Mouse (Mus musculus): Measurements from ENCODE around the gene Susd1. TPM values are rescaled to one million over a fixed set of nuclear protein-coding genes. Genes with fewer than 3 reads are reported as not detected.

Gene Susd1
- polyA plus RNA-seq, 1 experiment from 2014 or later = 9.9 TPM

DNA sequence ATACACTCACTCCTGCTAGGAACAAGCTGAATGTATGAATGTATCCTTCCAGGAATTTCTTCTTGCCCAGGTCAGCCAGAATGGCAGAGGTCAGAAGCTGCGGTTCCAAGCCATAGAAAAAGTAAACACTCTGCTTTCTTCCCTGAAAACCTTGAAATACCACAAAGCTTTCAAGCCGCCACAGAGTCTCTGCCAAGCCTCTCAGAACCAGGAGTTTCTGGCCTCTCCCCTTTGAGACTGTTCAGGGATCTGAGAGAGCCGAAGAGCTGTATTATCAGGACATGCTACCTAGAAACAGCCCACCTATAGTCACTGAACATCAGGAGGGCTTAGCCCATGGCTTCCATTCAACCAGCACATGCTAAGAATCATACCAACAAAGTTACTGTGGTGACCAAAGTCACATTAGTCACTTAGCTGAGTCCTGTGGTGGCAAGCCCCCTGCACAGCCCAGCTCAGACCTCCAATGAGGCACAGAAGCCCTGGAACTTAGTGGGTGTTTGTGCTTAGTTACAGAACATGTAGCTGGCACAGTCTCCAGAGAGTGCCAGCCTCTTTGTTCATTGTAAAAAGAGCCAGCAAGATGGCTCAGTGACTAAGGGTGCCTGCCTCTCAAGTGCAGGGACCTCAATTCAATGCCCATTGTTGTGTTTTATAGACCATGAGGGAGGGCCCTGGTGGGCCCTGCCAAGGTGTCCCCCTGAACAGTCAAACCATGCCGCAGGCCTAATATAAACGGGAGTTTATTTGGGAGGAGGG lies 16.2 kb downstream of the Susd1 start:
- H3K27ac ChIP-seq (ENCODE audit: low read length) = peak overlapping the region; percentile 63; the same call in 1 of the 2 replicates
- peak; percentile 34; the same call in 1 of the 2 replicates for ATAC-seq (ENCODE audit: insufficient number of reproducible peaks, insufficient read depth, low FRiP score, low read depth)

DNA sequence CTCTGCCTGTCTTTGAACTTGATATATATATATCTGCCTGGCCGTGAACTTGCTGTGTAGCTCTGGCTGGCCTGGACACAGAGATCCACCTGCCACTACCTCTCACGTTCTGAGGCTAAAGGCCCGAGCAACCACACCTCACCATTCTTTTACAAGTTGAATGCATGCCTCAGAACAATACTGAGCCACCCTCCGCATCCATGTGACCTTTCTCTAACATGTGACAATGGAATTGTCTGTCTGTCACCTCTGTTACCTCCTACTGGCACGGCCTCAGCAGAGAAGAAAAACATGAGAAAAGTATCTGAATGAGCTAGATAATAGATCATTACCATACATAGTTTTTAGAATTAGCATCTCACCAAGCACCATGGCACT lies 17.1 kb downstream of the Susd1 start:
- no peak overlapping the region for H3K9ac ChIP-seq (replicated peaks; ENCODE audit: low read depth, low read length)
- no peaks in the 10 kb centered on the region for H3K9me3 ChIP-seq (ENCODE audit: control insufficient read depth, low read depth, low read length)
- no peak for ATAC-seq (ENCODE audit: insufficient number of reproducible peaks, insufficient read depth, low FRiP score, low read depth)
- 61% methylated on average over 5 of the region's 5 CpGs for WGBS
- H3K4me1 ChIP-seq (ENCODE audit: control insufficient read depth, insufficient read depth, low read length) = peaks cover 9% of the 10 kb centered on the region; the same call in 1 of the 2 replicates
- no peaks in the 10 kb centered on the region for H3K27me3 ChIP-seq (ENCODE audit: control insufficient read depth, insufficient read depth, low read length)
- no peak overlapping the region for H3K4me3 ChIP-seq (ENCODE audit: low read depth, low read length)
- H3K36me3 ChIP-seq (ENCODE audit: control insufficient read depth, insufficient read depth, low read length) = no peaks in the 10 kb centered on the region
- H3K27ac ChIP-seq (ENCODE audit: low read length) = no peak overlapping the region
- H3K4me2 ChIP-seq (replicated peaks; ENCODE audit: low read depth, low read length) = no peak overlapping the region

More for the DNA sequence above, 16.2 kb downstream of the Susd1 start:
- Histone ChIP-seq H3K27me3 (ENCODE audit: control insufficient read depth, insufficient read depth, low read length) (no peaks in the 10 kb centered on the region), H3K36me3 (ENCODE audit: control insufficient read depth, insufficient read depth, low read length) (no peaks in the 10 kb centered on the region), H3K4me2 (replicated peaks; ENCODE audit: low read depth, low read length) (no peak overlapping the region), H3K9ac (replicated peaks; ENCODE audit: low read depth, low read length) (no peak overlapping the region), H3K4me1 (ENCODE audit: control insufficient read depth, insufficient read depth, low read length) (peaks cover 9% of the 10 kb centered on the region; the same call in 1 of the 2 replicates), H3K9me3 (ENCODE audit: control insufficient read depth, low read depth, low read length) (no peaks in the 10 kb centered on the region), H3K4me3 (ENCODE audit: low read depth, low read length) (no peak overlapping the region)
- whole genome bisulfite sequencing = 27% methylated on average over 5 of the region's 5 CpGs

DNA sequence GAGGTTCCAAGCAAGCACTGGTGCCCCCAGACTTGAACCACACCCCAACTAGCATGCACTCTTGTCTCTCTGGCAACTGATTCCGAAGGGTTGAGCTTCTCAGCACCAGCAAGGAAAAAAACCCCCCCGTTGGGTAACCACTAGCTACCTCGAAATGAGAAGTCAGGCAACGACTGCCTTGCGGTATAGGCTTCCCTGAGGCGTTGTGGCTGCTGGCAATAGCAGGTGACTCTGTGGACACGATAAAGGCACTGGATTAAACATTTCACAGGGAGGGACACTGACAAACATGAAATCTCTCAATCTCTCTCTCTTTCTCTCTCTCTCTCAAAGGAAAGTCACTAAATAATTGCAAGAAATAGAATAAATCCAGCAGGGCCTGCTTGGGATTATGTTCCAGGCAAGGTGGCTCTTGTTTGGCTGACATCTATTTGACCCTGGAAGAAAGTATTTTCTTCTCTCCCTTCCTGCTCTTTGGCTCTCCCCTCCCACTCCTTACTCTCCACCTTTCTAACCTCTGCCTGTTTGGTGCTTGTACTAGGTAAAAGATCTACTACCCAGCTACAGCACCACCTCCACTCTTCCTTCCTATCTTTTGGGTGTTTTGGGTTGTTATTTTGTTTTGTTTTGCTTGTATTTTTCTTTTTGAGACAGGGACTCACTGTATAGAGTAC lies 17.6 kb downstream of the Susd1 start:
- ATAC-seq (ENCODE audit: insufficient number of reproducible peaks, insufficient read depth, low FRiP score, low read depth) = no peak
- H3K9ac ChIP-seq (replicated peaks; ENCODE audit: low read depth, low read length) = no peak overlapping the region
- H3K4me1 ChIP-seq (ENCODE audit: control insufficient read depth, insufficient read depth, low read length) = peaks cover 9% of the 10 kb centered on the region; the same call in 1 of the 2 replicates
- no peaks in the 10 kb centered on the region for H3K9me3 ChIP-seq (ENCODE audit: control insufficient read depth, low read depth, low read length)
- no peak overlapping the region for H3K27ac ChIP-seq (ENCODE audit: low read length)
- no peaks in the 10 kb centered on the region for H3K36me3 ChIP-seq (ENCODE audit: control insufficient read depth, insufficient read depth, low read length)
- H3K27me3 ChIP-seq (ENCODE audit: control insufficient read depth, insufficient read depth, low read length) = no peaks in the 10 kb centered on the region
- no peak overlapping the region for H3K4me3 ChIP-seq (ENCODE audit: low read depth, low read length)
- no peak overlapping the region for H3K4me2 ChIP-seq (replicated peaks; ENCODE audit: low read depth, low read length)
- WGBS = 76% methylated on average over 7 of the region's 7 CpGs

DNA sequence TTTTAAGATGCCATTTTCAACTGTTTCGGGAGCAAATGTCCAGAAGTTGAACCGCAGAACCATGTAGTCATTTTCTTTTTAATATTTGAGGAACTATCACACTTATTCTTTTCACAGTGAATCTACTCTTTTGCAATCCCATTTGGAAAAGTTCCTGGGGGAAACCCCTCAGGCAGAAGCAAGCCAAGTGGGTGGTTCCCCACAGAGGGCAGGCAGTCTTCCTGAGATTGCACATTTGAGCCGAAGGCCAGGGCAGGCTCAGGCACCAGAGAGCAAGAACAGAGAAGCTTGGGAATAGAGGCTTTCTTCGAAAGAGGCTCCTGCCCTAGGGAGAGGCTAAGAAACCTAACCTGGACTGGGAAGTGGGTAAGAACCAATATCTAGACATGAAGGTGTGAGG lies 19.2 kb downstream of the Susd1 start:
- Histone ChIP-seq H3K27me3 (ENCODE audit: control insufficient read depth, insufficient read depth, low read length) (no peaks in the 10 kb centered on the region), H3K4me1 (ENCODE audit: control insufficient read depth, insufficient read depth, low read length) (peaks cover 9% of the 10 kb centered on the region; the same call in 1 of the 2 replicates), H3K9me3 (ENCODE audit: control insufficient read depth, low read depth, low read length) (no peaks in the 10 kb centered on the region), H3K36me3 (ENCODE audit: control insufficient read depth, insufficient read depth, low read length) (no peaks in the 10 kb centered on the region), H3K9ac (replicated peaks; ENCODE audit: low read depth, low read length) (no peak overlapping the region), H3K4me2 (replicated peaks; ENCODE audit: low read depth, low read length) (no peak overlapping the region), H3K27ac (ENCODE audit: low read length) (no peak overlapping the region), H3K4me3 (ENCODE audit: low read depth, low read length) (no peak overlapping the region)
- 87% methylated on average over 4 of the region's 4 CpGs for WGBS
- ATAC-seq (ENCODE audit: insufficient number of reproducible peaks, insufficient read depth, low FRiP score, low read depth) = no peak

DNA sequence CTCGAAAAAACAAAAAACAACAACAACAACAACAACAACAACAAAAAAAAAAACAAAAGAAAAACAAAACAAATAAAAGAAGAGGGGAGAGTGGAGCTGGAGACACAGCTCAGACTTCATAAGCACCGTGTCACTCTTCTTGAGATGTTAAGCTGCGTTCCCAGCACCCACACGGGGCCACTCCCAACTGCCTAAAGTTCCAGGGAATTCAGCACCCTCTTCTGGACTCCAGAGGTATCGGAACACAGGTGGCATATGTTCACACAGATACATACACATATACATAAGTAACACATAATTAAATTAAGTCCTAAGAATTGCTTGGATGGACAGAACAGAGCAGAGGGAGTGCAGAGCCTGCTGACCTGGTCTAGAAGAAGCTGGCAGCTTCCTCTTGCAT lies 25.0 kb downstream of the Susd1 start:
- WGBS = 92% methylated on average over 5 of the region's 5 CpGs
- H3K36me3 ChIP-seq (ENCODE audit: control insufficient read depth, insufficient read depth, low read length) = no peaks in the 10 kb centered on the region
- ATAC-seq (ENCODE audit: insufficient number of reproducible peaks, insufficient read depth, low FRiP score, low read depth) = no peak
- no peak overlapping the region for H3K4me2 ChIP-seq (replicated peaks; ENCODE audit: low read depth, low read length)
- H3K27me3 ChIP-seq (ENCODE audit: control insufficient read depth, insufficient read depth, low read length) = no peaks in the 10 kb centered on the region
- H3K27ac ChIP-seq (ENCODE audit: low read length) = no peak overlapping the region
- H3K9me3 ChIP-seq (ENCODE audit: control insufficient read depth, low read depth, low read length) = no peaks in the 10 kb centered on the region
- no peaks in the 10 kb centered on the region for H3K4me1 ChIP-seq (ENCODE audit: control insufficient read depth, insufficient read depth, low read length)
- no peak overlapping the region for H3K9ac ChIP-seq (replicated peaks; ENCODE audit: low read depth, low read length)
- no peak overlapping the region for H3K4me3 ChIP-seq (ENCODE audit: low read depth, low read length)

DNA sequence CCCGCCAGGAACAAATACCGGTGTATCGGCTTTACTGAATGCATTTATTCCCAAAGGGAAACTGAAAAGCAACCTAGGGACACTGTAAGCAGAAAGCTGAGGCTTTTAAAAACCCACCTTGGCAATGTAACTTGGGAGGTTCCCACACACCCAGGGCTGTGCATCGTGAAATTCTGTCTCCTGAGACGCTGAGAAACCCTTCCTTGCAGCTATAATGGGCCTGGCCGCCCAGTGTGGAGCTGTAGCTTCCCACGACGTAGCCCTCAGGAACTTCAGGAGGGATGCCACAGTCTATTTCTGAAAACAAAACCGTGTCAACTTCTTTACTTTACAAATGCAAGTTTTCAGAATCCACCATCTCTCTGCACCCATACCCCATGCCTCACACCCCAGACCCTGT lies 27.3 kb downstream of the Susd1 start:
- Histone ChIP-seq H3K4me3 (ENCODE audit: low read depth, low read length) (no peak overlapping the region), H3K4me1 (ENCODE audit: control insufficient read depth, insufficient read depth, low read length) (no peaks in the 10 kb centered on the region), H3K27ac (ENCODE audit: low read length) (no peak overlapping the region), H3K9ac (replicated peaks; ENCODE audit: low read depth, low read length) (no peak overlapping the region), H3K27me3 (ENCODE audit: control insufficient read depth, insufficient read depth, low read length) (no peaks in the 10 kb centered on the region), H3K4me2 (replicated peaks; ENCODE audit: low read depth, low read length) (no peak overlapping the region), H3K36me3 (ENCODE audit: control insufficient read depth, insufficient read depth, low read length) (no peaks in the 10 kb centered on the region), H3K9me3 (ENCODE audit: control insufficient read depth, low read depth, low read length) (no peaks in the 10 kb centered on the region)
- WGBS = 84% methylated on average over 9 of the region's 9 CpGs
- ATAC-seq (ENCODE audit: insufficient number of reproducible peaks, insufficient read depth, low FRiP score, low read depth) = no peak

DNA sequence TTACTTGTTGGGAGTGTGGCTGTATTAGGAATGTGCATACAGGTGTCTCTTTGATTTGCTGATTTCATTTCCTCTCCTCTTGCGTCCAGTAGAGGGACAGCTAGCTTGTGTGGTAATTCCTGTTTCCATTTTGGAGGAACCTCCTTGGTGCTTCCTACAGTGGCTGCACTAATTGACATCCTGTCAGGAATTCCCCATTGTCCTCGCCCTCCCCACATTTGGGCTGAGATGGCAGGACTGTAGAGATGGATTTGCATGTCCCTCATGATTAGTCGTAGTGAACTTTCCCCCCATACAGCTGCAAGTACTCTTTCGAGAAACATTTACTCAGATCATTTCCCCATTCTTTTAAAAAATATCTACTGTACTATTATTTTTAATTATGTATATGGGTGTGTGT lies 30.7 kb downstream of the Susd1 start:
- H3K9ac ChIP-seq (replicated peaks; ENCODE audit: low read depth, low read length) = no peak overlapping the region
- H3K27ac ChIP-seq (ENCODE audit: low read length) = no peak overlapping the region
- no peaks in the 10 kb centered on the region for H3K27me3 ChIP-seq (ENCODE audit: control insufficient read depth, insufficient read depth, low read length)
- no peaks in the 10 kb centered on the region for H3K9me3 ChIP-seq (ENCODE audit: control insufficient read depth, low read depth, low read length)
- WGBS = 80% methylated on average over 4 of the region's 4 CpGs
- H3K4me2 ChIP-seq (replicated peaks; ENCODE audit: low read depth, low read length) = no peak overlapping the region
- no peak for ATAC-seq (ENCODE audit: insufficient number of reproducible peaks, insufficient read depth, low FRiP score, low read depth)
- H3K4me3 ChIP-seq (ENCODE audit: low read depth, low read length) = no peak overlapping the region
- H3K36me3 ChIP-seq (ENCODE audit: control insufficient read depth, insufficient read depth, low read length) = no peaks in the 10 kb centered on the region
- no peaks in the 10 kb centered on the region for H3K4me1 ChIP-seq (ENCODE audit: control insufficient read depth, insufficient read depth, low read length)

DNA sequence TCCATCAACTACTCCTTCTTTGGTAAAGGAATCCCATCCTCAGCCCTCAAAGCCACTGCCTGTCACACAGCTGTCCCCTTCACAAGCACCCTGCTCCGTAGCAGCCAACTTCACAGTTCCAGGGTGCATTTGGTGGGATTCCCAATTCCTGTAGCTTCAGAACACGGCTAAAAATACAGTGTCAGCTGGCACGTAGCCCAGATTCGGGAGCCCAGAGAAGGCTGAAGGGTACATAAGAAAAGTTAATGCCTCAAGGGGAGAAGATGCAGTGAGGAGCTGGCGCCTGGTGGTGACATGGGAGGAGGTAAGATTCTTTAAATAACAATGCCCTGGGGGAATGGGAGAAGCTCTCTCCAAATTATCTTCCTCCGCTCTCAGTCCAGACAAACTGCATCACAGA lies 34.1 kb downstream of the Susd1 start:
- no peak overlapping the region for H3K4me3 ChIP-seq (ENCODE audit: low read depth, low read length)
- ATAC-seq (ENCODE audit: insufficient number of reproducible peaks, insufficient read depth, low FRiP score, low read depth) = no peak
- 55% methylated on average over 6 of the region's 6 CpGs for WGBS
- no peaks in the 10 kb centered on the region for H3K4me1 ChIP-seq (ENCODE audit: control insufficient read depth, insufficient read depth, low read length)
- 0 out of 2 replicates have a peak overlapping the region, but pooled peaks have one; percentile 4 for H3K4me2 ChIP-seq (replicated peaks; ENCODE audit: low read depth, low read length)
- H3K9ac ChIP-seq (replicated peaks; ENCODE audit: low read depth, low read length) = no peak overlapping the region
- no peaks in the 10 kb centered on the region for H3K27me3 ChIP-seq (ENCODE audit: control insufficient read depth, insufficient read depth, low read length)
- no peak overlapping the region for H3K27ac ChIP-seq (ENCODE audit: low read length)
- no peaks in the 10 kb centered on the region for H3K9me3 ChIP-seq (ENCODE audit: control insufficient read depth, low read depth, low read length)
- H3K36me3 ChIP-seq (ENCODE audit: control insufficient read depth, insufficient read depth, low read length) = no peaks in the 10 kb centered on the region

Data from stomach, embryonic 14.5 days (tissue).